12 mouse cellular contexts compared by ENCODE assay signal in the genomic region with DNA sequence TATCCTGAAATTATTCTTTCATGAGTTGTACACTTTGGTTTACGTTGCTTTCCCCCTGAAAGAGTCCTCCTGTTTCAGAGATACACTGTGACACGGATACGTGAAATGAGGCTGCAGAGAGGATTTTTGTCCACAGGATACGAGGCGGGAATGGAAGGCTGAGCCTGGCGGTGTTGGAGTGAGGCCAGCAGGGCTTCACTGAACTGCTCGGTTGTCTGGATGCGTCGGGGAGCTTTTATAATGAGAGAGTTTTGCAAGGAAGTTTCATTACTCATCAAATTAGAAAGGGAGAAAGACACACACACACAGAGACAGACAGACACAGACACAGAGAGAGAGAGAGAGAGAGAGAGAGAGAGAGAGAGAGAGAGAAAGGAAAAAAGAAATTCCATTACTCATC. TPM values are rescaled to one million over a fixed set of nuclear protein-coding genes. Genes with fewer than 3 reads are reported as not detected.
DNase-seq lines count a peak whose midpoint lies in the region; ATAC-seq and TF ChIP-seq lines count a peak whose summit lies in the region.
"Had no signal": no experiment of that assay in that cellular context is flagged by ENCODE, and none has a peak within 500 bp of the region (broad histone marks: within the 10 kb centered on the region; RNA-seq: fewer than 3 reads in every experiment).

No protein-coding gene starts in this region.

- no peak for TF ChIP-seq POLR2A in kidney, adult 2 months (IDR thresholded peaks at IDR 0.05; ENCODE audit: low read depth, low read length)
- TF ChIP-seq POLR2A in embryonic fibroblast, embryonic 13.5 days (IDR thresholded peaks at IDR 0.05; ENCODE audit: low read depth, low read length): no peak

- TF ChIP-seq CTCF in kidney, postnatal 0 days (IDR thresholded peaks at IDR 0.05; ENCODE audit: low read depth): no peak
- TF ChIP-seq CTCF in kidney, adult 2 months (conservative IDR thresholded peaks at IDR 0.05; ENCODE audit: insufficient read depth, insufficient read length, low read depth, low read length): no peak
- no peak for TF ChIP-seq CTCF in embryonic fibroblast, embryonic 13.5 days (IDR thresholded peaks at IDR 0.05; ENCODE audit: borderline replicate concordance, insufficient read depth, low read length)

- H3K9me3 ChIP-seq in kidney, postnatal 0 days (replicated peaks; ENCODE audit: low read length): no peaks in the 10 kb centered on the region

- no peaks in the 10 kb centered on the region for H3K27me3 ChIP-seq in kidney, postnatal 0 days (ENCODE audit: insufficient read depth, low read length)
- H3K27me3 ChIP-seq in kidney, adult 2 months (replicated peaks; ENCODE audit: control insufficient read depth, insufficient read depth, low read length): no peaks in the 10 kb centered on the region

- H3K4me3 ChIP-seq in kidney, postnatal 0 days (replicated peaks; ENCODE audit: low read depth, low read length): no peak overlapping the region
- H3K4me3 ChIP-seq in kidney, adult 2 months (ENCODE audit: insufficient read depth, low read depth, low read length): no peak overlapping the region
- no peak overlapping the region for H3K4me3 ChIP-seq in embryonic fibroblast, embryonic 13.5 days (ENCODE audit: insufficient read depth, low read length)

- H3K4me2 ChIP-seq in kidney, postnatal 0 days (ENCODE audit: low read length): no peak overlapping the region

- peak; percentile 16 for DNase-seq in kidney, postnatal 0 days (ENCODE audit: low spot score)
- no peak for DNase-seq in kidney, adult 2 months
- peak; percentile 52 for DNase-seq in retina, postnatal 1 day
- DNase-seq in retina, embryonic 14.5 days (ENCODE audit: low spot score): no peak
- DNase-seq in cerebellum, adult 9-10 months: peak; percentile 72
- DNase-seq in layer of hippocampus, adult 8-10 months (ENCODE audit: low spot score in 2 of 2): no peak
- DNase-seq: adrenal gland, adult 8-10 months; thymus, postnatal 4 days had no signal

- H3K9ac ChIP-seq in kidney, postnatal 0 days (ENCODE audit: low read depth, low read length): no peak overlapping the region
- H3K9ac ChIP-seq: liver, embryonic 14.5 days had no signal

- no peaks in the 10 kb centered on the region for H3K36me3 ChIP-seq in kidney, postnatal 0 days (ENCODE audit: insufficient read depth, low read length)
- no peaks in the 10 kb centered on the region for H3K36me3 ChIP-seq in kidney, adult 2 months (ENCODE audit: control insufficient read depth, insufficient read depth, low read length)

- no peak overlapping the region for H3K27ac ChIP-seq in kidney, postnatal 0 days
- no peak overlapping the region for H3K27ac ChIP-seq in kidney, adult 2 months (ENCODE audit: insufficient read depth, low read depth, low read length)
- peak overlapping the region; percentile 6; the same call in 1 of the 2 replicates for H3K27ac ChIP-seq in embryonic fibroblast, embryonic 13.5 days (ENCODE audit: insufficient read depth, low read length)
- H3K27ac ChIP-seq: liver, embryonic 14.5 days had no signal

- 62% methylated on average over 9 of the region's 9 CpGs for WGBS in kidney, postnatal 0 days
- WGBS in kidney, adult 2 months: 60% methylated on average over 9 of the region's 9 CpGs

- no peak for ATAC-seq in kidney, postnatal 0 days (replicated peaks; ENCODE audit: low FRiP score, low read depth)
- ATAC-seq: Patski had no signal

- no peaks in the 10 kb centered on the region for H3K4me1 ChIP-seq in kidney, postnatal 0 days (replicated peaks; ENCODE audit: insufficient read depth, low read length)
- H3K4me1 ChIP-seq in kidney, adult 2 months (ENCODE audit: control insufficient read depth, insufficient read depth, low read length): no peaks in the 10 kb centered on the region
- H3K4me1 ChIP-seq in embryonic fibroblast, embryonic 13.5 days (ENCODE audit: control insufficient read depth, insufficient read depth, low read length): no peaks in the 10 kb centered on the region

RNA-seq across cellular contexts. Expression of gene Sdk2, which starts 13.8 kb away (rescaled TPM):
- polyA plus RNA-seq in kidney, postnatal 0 days (2015; fragmentation: Nextera tagmentation; extraction: Ambion mirVana): 1.6 and 2.2 TPM in 2 replicates
- polyA plus RNA-seq in kidney, adult 2 months (2012; rRNA removed): 0.46 and 0.63 TPM in 2 replicates
- polyA plus RNA-seq in embryonic fibroblast, embryonic 13.5 days (2011; ENCODE audit: insufficient read length, low read depth, missing spikeins): 0.83 and 1.0 TPM in 2 replicates
- 10 to 100 TPM; 16.1 to 22.7 (median 21.2) TPM for total RNA-seq in layer of hippocampus, adult 8-10 months (2022)
- total RNA-seq: granulocyte monocyte progenitor cell, adult 5-6 weeks had no signal
- polyA plus RNA-seq: Patski had no signal

Comparison
In these comparisons a context has a peak if more than half of its experiments do, and no peak if none do; other contexts are left out.
1. DNase-seq: peak in kidney, postnatal 0 days (single experiment), retina, postnatal 1 day (single experiment) and cerebellum, adult 9-10 months (single experiment); none in kidney, adult 2 months (single experiment), retina, embryonic 14.5 days (single experiment) and layer of hippocampus, adult 8-10 months (0 of 2).